Mouse (Mus musculus) embryonic fibroblast, embryonic 13.5 days (primary cell): Measurements from ENCODE around the gene Pck1.

Experiments used
- CTCF ChIP-seq: IDR thresholded peaks from 2 replicates; pipeline ENCODE4 v1.5.1; 2011; ENCODE audit warnings: mild to moderate bottlenecking, control low read depth, low read length, moderate library complexity, borderline replicate concordance; ENCODE audit not compliant: insufficient read depth
- POLR2A ChIP-seq: IDR thresholded peaks from 2 replicates; pipeline ENCODE4 v1.6.1; 2011; ENCODE audit warnings: low read depth, mild to moderate bottlenecking, control low read depth, low read length, moderate library complexity

DNA sequence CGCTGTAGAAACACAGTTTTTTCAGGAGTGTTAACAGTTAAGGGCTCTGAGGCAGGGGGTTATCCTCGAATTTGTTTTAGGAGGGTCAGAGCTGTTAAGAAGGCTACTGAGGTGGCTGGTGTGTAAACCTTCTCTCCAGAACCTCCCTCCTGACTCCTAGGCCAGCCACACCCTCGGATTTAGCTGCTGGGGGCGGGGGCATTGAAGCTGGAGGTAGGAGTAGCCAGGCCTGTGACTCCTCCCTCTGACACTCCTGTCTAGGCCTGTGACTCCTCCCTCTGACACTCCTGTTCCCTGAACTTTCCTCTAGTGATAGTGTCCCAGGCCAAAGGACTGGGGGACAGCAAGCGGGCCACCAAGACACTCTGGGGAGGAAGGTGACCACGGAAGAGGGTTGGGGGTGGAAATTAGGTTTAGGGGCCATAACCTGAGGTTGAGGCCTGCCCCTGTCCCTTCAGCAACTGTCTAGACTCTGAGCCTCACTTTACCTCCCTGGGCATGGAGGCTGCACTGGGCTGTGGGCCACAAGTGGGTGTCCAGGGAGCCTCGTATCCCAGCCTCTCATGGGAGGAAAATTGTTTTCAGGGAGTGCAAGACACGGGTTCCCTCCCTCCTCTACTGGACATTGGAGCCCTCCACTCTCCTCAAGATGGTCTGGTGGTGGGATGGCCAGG lies 34.5 kb downstream of the Pck1 start:
- TF ChIP-seq POLR2A, result no peak
- no peak for TF ChIP-seq CTCF
